Mouse (Mus musculus) liver, embryonic 11.5 days (tissue): Measurements from ENCODE around the gene Cir1. TPM values are rescaled to one million over a fixed set of nuclear protein-coding genes. Genes with fewer than 3 reads are reported as not detected.

Experiments
- ATAC-seq: fragments of 200-750 bp; cut with Nextera tagmentation; replicated peaks from 2 replicates; pipeline ENCODE4 v1.8.0; 2017; ENCODE audit warnings: moderate number of reproducible peaks, mild to moderate bottlenecking, moderate TSS enrichment, moderate library complexity; ENCODE audit not compliant: low FRiP score
- DNase-seq: peaks from one replicate; pipeline ENCODE4 v3.0.0-alpha.2; 2017; ENCODE audit warnings: low spot score
- H3K27ac ChIP-seq: fragments of 300-500 bp; sonication (generic); 2 replicates; pipeline ENCODE4 v1.5.1; 2014; ENCODE audit warnings: mild to moderate bottlenecking, low read depth, low read length, control low read depth
- H3K27me3 ChIP-seq: fragments of 300-500 bp; sonication (generic); replicated peaks from 2 replicates; pipeline ENCODE4 v1.6.1; 2014; ENCODE audit warnings: low read length, mixed read lengths; ENCODE audit not compliant: control insufficient read depth, insufficient read depth
- H3K36me3 ChIP-seq: fragments of 300-500 bp; sonication (generic); 2 replicates; pipeline ENCODE4 v1.6.1; 2014; ENCODE audit warnings: mild to moderate bottlenecking, low read length, moderate library complexity, mixed read lengths; ENCODE audit not compliant: control insufficient read depth, insufficient read depth
- H3K4me1 ChIP-seq: fragments of 300-500 bp; sonication (generic); replicated peaks from 2 replicates; pipeline ENCODE4 v1.6.1; 2014; ENCODE audit warnings: low read length, mixed read lengths; ENCODE audit not compliant: control insufficient read depth, insufficient read depth
- H3K4me2 ChIP-seq: fragments of 300-500 bp; sonication (generic); 2 replicates; pipeline ENCODE4 v1.6.1; 2014; ENCODE audit warnings: mild to moderate bottlenecking, control low read depth, moderate library complexity
- H3K4me3 ChIP-seq: fragments of 300-500 bp; sonication (generic); 2 replicates; pipeline ENCODE4 v1.5.1; 2014; ENCODE audit warnings: low read depth, low read length, control low read depth
- H3K9ac ChIP-seq: fragments of 300-500 bp; sonication (generic); 2 replicates; pipeline ENCODE4 v1.6.1; 2014; ENCODE audit warnings: low read depth, low read length, control low read depth
- H3K9me3 ChIP-seq: fragments of 300-500 bp; sonication (generic); 2 replicates; pipeline ENCODE4 v1.6.1; 2016; ENCODE audit warnings: low read length, inconsistent platforms, mixed read lengths; ENCODE audit not compliant: control insufficient read depth
- WGBS: fragments of 180-500 bp; shearing (Covaris S2); extraction: QIAGEN DNeasy Blood & Tissue Kit; methylation state at CpG from one replicate; pipeline ENCODE4 v1.1.7; 2014; 5-methylcytosine and 5-hydroxymethylcytosine counted together
- polyA plus RNA-seq: library from polyadenylated mRNA; unstranded; fragments of >200 nt; fragmentation: Nextera tagmentation; extraction: Ambion mirVana; gene quantifications from 2 replicates; pipeline ENCODE4 v1.2.1, GENCODE M21; 2014

Cir1 gene
- polyA plus RNA-seq, 1 experiment from 2014 or later: 22.1 TPM

- H3K27ac ChIP-seq: no peak overlapping the region
- WGBS: 73% methylated on average over 6 of the region's 6 CpGs
- H3K27me3 ChIP-seq: no peaks in the 10 kb centered on the region
Measured at GRCm38 (mm10) chr2:73347136-73347535, 34.6 kb upstream of the Cir1 start.

DNA sequence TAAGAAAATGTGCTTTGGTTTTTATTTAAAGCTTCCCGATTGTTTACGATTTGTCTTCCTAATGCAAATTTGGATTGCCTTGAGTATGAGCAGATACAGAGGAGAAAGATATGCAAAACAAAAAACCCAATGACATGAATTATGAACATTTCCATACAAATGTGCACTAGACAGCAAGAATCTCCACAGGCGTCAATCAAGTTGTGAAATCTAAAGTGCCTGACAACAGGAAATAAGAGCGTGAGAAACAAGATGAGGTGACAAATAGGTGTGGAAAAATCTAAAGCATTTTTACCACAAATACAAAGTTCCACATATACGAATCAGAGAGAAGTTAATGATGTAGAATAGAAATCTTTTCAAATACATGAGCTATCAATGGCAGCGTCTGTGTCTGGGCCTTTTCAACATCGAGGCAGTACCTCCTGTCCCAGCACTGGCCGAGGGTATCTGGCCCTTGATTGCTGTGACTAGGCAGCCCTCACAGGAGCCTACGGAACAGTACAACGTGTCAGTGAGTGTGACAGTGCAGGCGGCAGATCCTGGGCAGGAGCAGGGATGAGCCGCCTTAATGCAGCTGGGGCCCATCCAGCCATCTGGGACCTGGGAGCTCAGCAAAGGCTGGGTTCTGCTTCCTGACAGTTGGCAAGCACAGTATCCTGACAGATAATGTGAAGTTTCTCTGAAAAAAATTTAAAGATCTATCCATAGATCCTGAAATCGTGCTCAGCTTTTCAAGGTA, 34.0 kb upstream of the Cir1 start:
- H3K4me2 ChIP-seq: no peak overlapping the region
- 65% methylated on average over 13 of the region's 13 CpGs for WGBS
- no peak overlapping the region for H3K9ac ChIP-seq
- H3K4me1 ChIP-seq: peaks cover 3% of the 10 kb centered on the region
- H3K36me3 ChIP-seq: no peaks in the 10 kb centered on the region
- H3K9me3 ChIP-seq: no peaks in the 10 kb centered on the region
- H3K4me3 ChIP-seq: no peak overlapping the region
- no peak for ATAC-seq
- H3K27ac ChIP-seq: no peak overlapping the region
- DNase-seq: no peak
- no peaks in the 10 kb centered on the region for H3K27me3 ChIP-seq

More at GRCm38 (mm10) chr2:73347136-73347535, 34.6 kb upstream of the Cir1 start:
- Histone ChIP-seq H3K9ac (no peak overlapping the region), H3K4me2 (no peak overlapping the region), H3K9me3 (no peaks in the 10 kb centered on the region), H3K4me3 (no peak overlapping the region), H3K4me1 (peaks cover 3% of the 10 kb centered on the region), H3K36me3 (no peaks in the 10 kb centered on the region)
- ATAC-seq: no peak
- no peak for DNase-seq

DNA sequence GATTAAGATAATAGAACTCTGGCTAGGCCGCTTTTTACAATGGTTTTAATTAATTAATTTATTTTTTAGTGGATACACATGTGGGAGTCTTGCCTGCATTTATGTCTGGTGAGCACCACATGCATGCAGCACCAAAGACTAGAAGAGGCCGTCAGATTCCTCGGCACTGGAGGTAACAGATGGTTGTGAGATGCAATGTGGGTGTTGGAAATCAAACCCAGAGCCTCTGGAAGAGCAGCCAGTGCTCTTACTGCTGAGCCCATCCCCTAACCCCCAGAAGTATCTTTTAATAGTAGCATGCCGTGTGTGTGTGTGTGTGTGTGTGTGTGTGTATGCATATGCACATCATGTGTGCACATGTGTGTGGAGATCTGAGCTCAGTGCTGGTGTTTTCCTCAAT, 32.7 kb upstream of the Cir1 start:
- no peaks in the 10 kb centered on the region for H3K36me3 ChIP-seq
- H3K9ac ChIP-seq: no peak overlapping the region
- no peaks in the 10 kb centered on the region for H3K9me3 ChIP-seq
- H3K4me3 ChIP-seq: no peak overlapping the region
- WGBS: 80% methylated on average over 4 of the region's 4 CpGs
- no peaks in the 10 kb centered on the region; the same call in 1 of the 2 replicates for H3K4me1 ChIP-seq
- no peaks in the 10 kb centered on the region for H3K27me3 ChIP-seq
- H3K4me2 ChIP-seq: no peak overlapping the region
- DNase-seq (no peak), ATAC-seq (no peak)
- H3K27ac ChIP-seq: no peak overlapping the region

- Histone ChIP-seq H3K4me3 (no peak overlapping the region), H3K9ac (no peak overlapping the region), H3K9me3 (no peaks in the 10 kb centered on the region), H3K36me3 (no peaks in the 10 kb centered on the region), H3K27ac (no peak overlapping the region), H3K4me1 (no peaks in the 10 kb centered on the region), H3K4me2 (no peak overlapping the region), H3K27me3 (no peaks in the 10 kb centered on the region)
- DNase-seq: no peak
- WGBS: 91% methylated on average over 5 of the region's 5 CpGs
- no peak for ATAC-seq
Measured at GRCm38 (mm10) chr2:73343701-73344100, 31.2 kb upstream of the Cir1 start.

DNA sequence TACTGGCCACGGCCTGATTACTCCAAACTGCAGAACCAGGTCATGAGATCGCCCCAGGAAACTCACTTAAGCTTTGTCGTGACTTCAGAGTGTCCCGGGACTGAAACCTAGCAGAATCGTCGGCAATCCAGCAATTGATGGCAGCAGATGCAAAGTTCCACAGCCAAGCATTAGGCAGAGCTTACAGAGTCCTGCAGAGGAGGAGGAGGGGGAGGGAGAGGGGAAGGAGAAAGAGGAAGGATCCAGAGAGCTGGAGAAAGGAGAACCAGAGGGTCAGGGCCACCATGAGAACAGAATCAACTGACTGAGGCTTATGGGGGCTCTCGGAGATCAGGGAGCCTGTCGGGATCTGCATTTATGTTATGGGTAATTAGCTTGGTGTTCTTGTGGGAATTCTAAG, 25.9 kb upstream of the Cir1 start:
- no peaks in the 10 kb centered on the region for H3K36me3 ChIP-seq
- no peak for DNase-seq
- H3K27ac ChIP-seq: no peak overlapping the region
- ATAC-seq: no peak
- no peaks in the 10 kb centered on the region for H3K9me3 ChIP-seq
- no peaks in the 10 kb centered on the region for H3K27me3 ChIP-seq
- no peaks in the 10 kb centered on the region for H3K4me1 ChIP-seq
- H3K9ac ChIP-seq: no peak overlapping the region
- WGBS: 63% methylated on average over 8 of the region's 8 CpGs
- no peak overlapping the region for H3K4me2 ChIP-seq
- no peak overlapping the region for H3K4me3 ChIP-seq

DNA sequence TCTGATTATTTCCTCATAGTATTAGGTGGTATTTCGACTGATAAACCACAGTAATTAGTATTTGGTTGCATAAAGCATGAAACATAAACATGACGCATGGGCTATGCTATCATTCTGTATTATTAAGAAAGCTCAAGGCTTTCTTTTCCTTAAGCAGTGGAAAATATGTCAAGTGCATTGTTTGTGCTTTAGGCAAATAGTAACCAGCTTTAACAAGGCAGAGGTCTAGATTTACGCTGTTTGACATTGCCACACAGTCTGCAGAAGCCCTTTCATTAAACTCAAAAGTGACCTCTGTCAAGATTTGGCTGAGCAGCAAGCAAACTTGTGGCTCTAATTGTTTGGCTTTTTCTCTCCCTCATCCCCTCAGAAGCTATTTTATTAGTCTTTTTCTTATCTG, 23.4 kb upstream of the Cir1 start:
- 86% methylated on average over 3 of the region's 3 CpGs for WGBS
- no peaks in the 10 kb centered on the region for H3K27me3 ChIP-seq
- ATAC-seq: no peak

GRCm38 (mm10) chr2:73325871-73326270, 13.4 kb upstream of the Cir1 start:
- Histone ChIP-seq H3K9me3 (no peaks in the 10 kb centered on the region), H3K27me3 (no peaks in the 10 kb centered on the region), H3K4me3 (no peak overlapping the region), H3K36me3 (no peaks in the 10 kb centered on the region), H3K4me2 (no peak overlapping the region), H3K9ac (no peak overlapping the region), H3K27ac (no peak overlapping the region), H3K4me1 (no peaks in the 10 kb centered on the region)
- DNase-seq (no peak), ATAC-seq (no peak)
- WGBS: 93% methylated on average over 5 of the region's 5 CpGs

More for the DNA sequence above, 23.4 kb upstream of the Cir1 start:
- Histone ChIP-seq H3K9me3 (no peaks in the 10 kb centered on the region), H3K27ac (no peak overlapping the region), H3K4me1 (no peaks in the 10 kb centered on the region), H3K4me3 (no peak overlapping the region), H3K36me3 (no peaks in the 10 kb centered on the region), H3K9ac (no peak overlapping the region), H3K4me2 (no peak overlapping the region)
- DNase-seq: no peak

GRCm38 (mm10) chr2:73322991-73323390, 10.5 kb upstream of the Cir1 start:
- Histone ChIP-seq H3K4me2 (no peak overlapping the region), H3K9me3 (no peaks in the 10 kb centered on the region), H3K4me1 (no peaks in the 10 kb centered on the region), H3K36me3 (no peaks in the 10 kb centered on the region), H3K4me3 (no peak overlapping the region), H3K27ac (no peak overlapping the region), H3K27me3 (no peaks in the 10 kb centered on the region), H3K9ac (no peak overlapping the region)
- WGBS: 61% methylated on average over 12 of the region's 12 CpGs
- ATAC-seq (no peak), DNase-seq (no peak)

DNA sequence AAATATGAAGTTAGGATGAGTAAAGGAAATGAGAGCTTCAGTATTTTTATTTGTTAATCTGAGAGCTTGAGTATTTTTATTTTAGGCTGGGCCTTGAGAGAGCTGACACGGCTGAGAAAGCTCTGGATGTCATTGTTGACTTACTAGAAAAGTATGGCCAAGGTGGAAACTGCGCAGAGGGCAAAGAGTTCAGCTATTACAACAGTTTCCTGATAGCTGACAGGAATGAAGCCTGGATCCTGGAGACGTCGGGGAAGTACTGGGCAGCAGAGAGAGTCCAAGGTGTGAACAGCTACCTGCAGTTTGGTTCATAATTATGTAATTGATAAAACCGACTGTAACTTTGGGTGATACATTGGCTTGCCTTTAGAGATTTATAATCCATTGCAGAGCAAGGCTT, 6.7 kb upstream of the Cir1 start:
- Histone ChIP-seq H3K36me3 (peaks cover 2% of the 10 kb centered on the region; the same call in 1 of the 2 replicates), H3K9ac (no peak overlapping the region), H3K27ac (no peak overlapping the region), H3K9me3 (no peaks in the 10 kb centered on the region), H3K4me3 (no peak overlapping the region), H3K27me3 (no peaks in the 10 kb centered on the region), H3K4me1 (no peaks in the 10 kb centered on the region), H3K4me2 (no peak overlapping the region)
- WGBS: 83% methylated on average over 5 of the region's 5 CpGs
- DNase-seq (no peak), ATAC-seq (no peak)
